Mouse (Mus musculus) brain, embryonic 14.5 days (tissue): ENCODE data around the gene Glce.

Experiments used
- CTCF ChIP-seq: fragments of 200-500 bp; IDR thresholded peaks from 2 replicates; pipeline ENCODE4 v1.5.1; 2012; ENCODE audit warnings: inconsistent platforms, mild to moderate bottlenecking, moderate library complexity, borderline replicate concordance; ENCODE audit not compliant: insufficient read depth, insufficient read length; ENCODE audit errors: extremely low read depth
- POLR2A ChIP-seq: fragments of 200-500 bp; IDR thresholded peaks from 2 replicates; pipeline ENCODE4 v1.6.1; 2012; ENCODE audit warnings: mild to moderate bottlenecking, inconsistent platforms, borderline replicate concordance; ENCODE audit not compliant: poor library complexity, insufficient read depth, insufficient read length, severe bottlenecking; ENCODE audit errors: extremely low read depth

DNA sequence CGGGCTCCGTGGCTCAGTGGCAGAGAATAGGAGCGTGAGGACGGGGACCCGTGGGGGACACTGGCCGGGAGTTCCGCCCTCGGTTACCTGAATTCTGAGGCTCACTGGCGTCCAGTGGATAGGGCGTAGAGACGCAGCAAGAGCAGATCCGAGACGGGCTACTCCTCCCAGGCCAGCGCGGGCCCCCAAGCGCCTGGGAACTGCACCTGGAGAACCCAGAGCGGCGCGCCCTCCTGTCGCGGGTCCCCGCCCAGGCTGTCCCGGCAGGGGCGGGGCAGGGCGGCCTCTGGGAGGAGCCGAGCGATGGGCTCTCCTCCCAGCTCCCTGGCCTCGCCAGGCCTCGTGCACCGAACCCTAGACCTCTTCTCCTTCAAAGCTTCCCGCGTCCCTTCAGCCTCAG, 95.9 kb downstream of the Glce start, which contains the start of gene Paqr5:
- no peak for TF ChIP-seq CTCF
- TF ChIP-seq POLR2A, result no peak
